12 mouse cellular contexts compared by ENCODE assay signal in the genomic region with DNA sequence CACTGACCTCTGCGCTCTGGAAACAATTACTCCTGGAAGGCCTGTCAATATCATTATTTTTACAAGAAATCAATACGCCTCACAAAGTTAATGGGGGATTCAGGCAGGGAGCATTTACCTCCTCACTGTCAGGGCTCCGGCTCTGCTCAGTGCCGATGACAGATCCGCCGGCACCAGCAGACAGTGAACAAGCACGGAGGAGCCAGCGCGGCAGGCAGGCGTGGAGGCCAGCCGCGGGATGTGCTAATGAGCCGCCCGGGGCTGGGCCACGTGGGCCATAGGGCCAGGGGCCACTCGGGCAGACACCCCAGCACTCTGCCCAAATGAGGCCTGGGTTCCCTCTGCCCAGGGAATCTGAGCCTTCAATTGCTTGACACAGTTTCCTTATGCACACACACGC. TPM values are rescaled to one million over a fixed set of nuclear protein-coding genes. Genes with fewer than 3 reads are reported as not detected.
DNase-seq lines count a peak whose midpoint lies in the region; ATAC-seq and TF ChIP-seq lines count a peak whose summit lies in the region.
"Had no signal": no experiment of that assay in that cellular context is flagged by ENCODE, and none has a peak within 500 bp of the region (broad histone marks: within the 10 kb centered on the region; RNA-seq: fewer than 3 reads in every experiment).

No protein-coding gene starts in this region.

- no peak overlapping the region for H3K27ac ChIP-seq in heart, embryonic 11.5 days (ENCODE audit: low read depth, low read length)
- H3K27ac ChIP-seq in heart, adult 2 months: no peak overlapping the region
- H3K27ac ChIP-seq in hindbrain, embryonic 10.5 days: peak overlapping the region; percentile 64
- 0 out of 2 replicates have a peak overlapping the region, but pooled peaks have one; percentile 42 for H3K27ac ChIP-seq in midbrain, embryonic 12.5 days (replicated peaks)

- WGBS in heart, embryonic 11.5 days (ENCODE audit: insufficient replicate concordance): 10% methylated on average over 17 of the region's 17 CpGs
- WGBS in heart, adult 2 months: 43% methylated on average over 17 of the region's 17 CpGs
- WGBS in hindbrain, embryonic 10.5 days: 9% methylated on average over 17 of the region's 17 CpGs
- WGBS in midbrain, embryonic 12.5 days: 13% methylated on average over 17 of the region's 17 CpGs

- TF ChIP-seq CTCF in heart, adult 2 months (IDR thresholded peaks at IDR 0.05): no peak

- H3K36me3 ChIP-seq in heart, embryonic 11.5 days (ENCODE audit: control insufficient read depth, insufficient read depth, low read length): no peaks in the 10 kb centered on the region
- no peaks in the 10 kb centered on the region for H3K36me3 ChIP-seq in heart, adult 2 months (ENCODE audit: control insufficient read depth, insufficient read depth, low read length)
- H3K36me3 ChIP-seq in hindbrain, embryonic 10.5 days: no peaks in the 10 kb centered on the region
- no peaks in the 10 kb centered on the region for H3K36me3 ChIP-seq in midbrain, embryonic 12.5 days

- intact Hi-C loops in heart, adult 2 months (cut with DNase I): no loop called here

- H3K4me2 ChIP-seq in heart, embryonic 11.5 days: peak overlapping the region; percentile 53
- H3K4me2 ChIP-seq in midbrain, embryonic 12.5 days (replicated peaks): peak overlapping the region; percentile 24

- no peak overlapping the region for H3K9ac ChIP-seq in heart, embryonic 11.5 days (ENCODE audit: low read depth, low read length)
- H3K9ac ChIP-seq in heart, adult 2 months (ENCODE audit: low read depth, low read length): no peak overlapping the region
- no peak overlapping the region for H3K9ac ChIP-seq in midbrain, embryonic 12.5 days (replicated peaks)

- DNase-seq in heart, adult 2 months: no peak
- DNase-seq in WW6 (ENCODE audit: low read depth, low spot score): peak; percentile 16
- peak; percentile 65 for DNase-seq in hindbrain, embryonic 10.5 days (ENCODE audit: low spot score)
- DNase-seq in gastrocnemius, postnatal 25 days: no peak
- no peak for DNase-seq in frontal cortex, postnatal 25 days (ENCODE audit: low spot score in 2 of 2)

- no peaks in the 10 kb centered on the region for H3K79me2 ChIP-seq in heart, adult 2 months (replicated peaks; ENCODE audit: control insufficient read depth, insufficient read depth, low read length)

- TF ChIP-seq POLR2A in heart, adult 2 months (IDR thresholded peaks at IDR 0.05; ENCODE audit: insufficient read depth, low read depth, low read length): no peak

- H3K4me1 ChIP-seq in heart, embryonic 11.5 days (ENCODE audit: control insufficient read depth, insufficient read depth, low read length): 0 out of 2 replicates have a peak, but pooled peaks cover 12% of the 10 kb centered on the region
- no peaks in the 10 kb centered on the region; the same call in none of the 2 replicates for H3K4me1 ChIP-seq in heart, adult 2 months (ENCODE audit: control insufficient read depth, insufficient read depth, low read length)
- peaks cover 82% of the 10 kb centered on the region for H3K4me1 ChIP-seq in hindbrain, embryonic 10.5 days (replicated peaks)
- H3K4me1 ChIP-seq in midbrain, embryonic 12.5 days: peaks cover 54% of the 10 kb centered on the region

- no peak for TF ChIP-seq EP300 in heart, adult 2 months (IDR thresholded peaks at IDR 0.05; ENCODE audit: insufficient read depth, low read depth, low read length)

- H3K9me3 ChIP-seq in heart, embryonic 11.5 days (replicated peaks; ENCODE audit: control insufficient read depth, low read length): no peaks in the 10 kb centered on the region
- H3K9me3 ChIP-seq in hindbrain, embryonic 10.5 days: no peaks in the 10 kb centered on the region
- H3K9me3 ChIP-seq in midbrain, embryonic 12.5 days: no peaks in the 10 kb centered on the region

- no peak overlapping the region for H3K4me3 ChIP-seq in heart, embryonic 11.5 days (ENCODE audit: low read depth, low read length)
- no peak overlapping the region for H3K4me3 ChIP-seq in heart, adult 2 months
- peak overlapping the region; percentile 22; the same call in 1 of the 2 replicates for H3K4me3 ChIP-seq in hindbrain, embryonic 10.5 days
- no peak overlapping the region for H3K4me3 ChIP-seq in midbrain, embryonic 12.5 days
- H3K4me3 ChIP-seq: erythroblast, embryonic 14.5 days had no signal

- peaks cover 8% of the 10 kb centered on the region; the same call in 1 of the 2 replicates for H3K27me3 ChIP-seq in heart, embryonic 11.5 days (ENCODE audit: control insufficient read depth, insufficient read depth, low read length)
- H3K27me3 ChIP-seq in heart, adult 2 months (ENCODE audit: control insufficient read depth, insufficient read depth, low read length): no peaks in the 10 kb centered on the region
- H3K27me3 ChIP-seq in hindbrain, embryonic 10.5 days (ENCODE audit: insufficient read depth, poor library complexity, severe bottlenecking): peaks cover 22% of the 10 kb centered on the region
- H3K27me3 ChIP-seq in midbrain, embryonic 12.5 days: peaks cover 7% of the 10 kb centered on the region; the same call in 1 of the 2 replicates

- no peak for ATAC-seq in heart, embryonic 11.5 days (replicated peaks; ENCODE audit: insufficient number of reproducible peaks, low FRiP score, low TSS enrichment)
- ATAC-seq in midbrain, embryonic 12.5 days (ENCODE audit: low FRiP score, low read depth): peak; percentile 70; the same call in 1 of the 2 replicates
- no peak for ATAC-seq in frontal cortex, adult (ENCODE audit: low TSS enrichment)

RNA-seq across cellular contexts. Expression of a gene that starts 47.7 kb away (rescaled TPM):
- 0.90 and 1.6 TPM in 2 replicates for polyA plus RNA-seq in heart, embryonic 11.5 days (2014; fragmentation: Nextera tagmentation; extraction: Ambion mirVana)
- 1 to 10 TPM; 6.1 to 7.5 TPM for total RNA-seq in heart, adult 2 months (2021)
- polyA plus RNA-seq in heart, adult 2 months (2012; rRNA removed): 5.0 and 6.0 TPM in 2 replicates
- polyA plus RNA-seq in hindbrain, embryonic 10.5 days (2016; fragmentation: Nextera tagmentation; extraction: Ambion mirVana): 5.7 and 7.4 TPM in 2 replicates
- 23.3 and 24.9 TPM in 2 replicates for polyA plus RNA-seq in midbrain, embryonic 12.5 days (2016; fragmentation: Nextera tagmentation; extraction: Ambion mirVana)
- total RNA-seq in gastrocnemius, postnatal 25 days (2021): 1 to 10 TPM; 6.6 to 8.6 TPM
- total RNA-seq: hematopoietic stem cell, adult 5-6 weeks; monocyte, adult 5-6 weeks had no signal
- polyA plus RNA-seq: erythroblast, embryonic 14.5 days; liver, embryonic 16.5 days had no signal

Comparison
In these comparisons a context has a peak if more than half of its experiments do, and no peak if none do; other contexts are left out.
1. H3K27ac ChIP-seq: peak in hindbrain, embryonic 10.5 days (single experiment) and midbrain, embryonic 12.5 days (single experiment); none in heart, embryonic 11.5 days (single experiment) and heart, adult 2 months (single experiment).
2. DNase-seq: peak in WW6 (single experiment) and hindbrain, embryonic 10.5 days (single experiment); none in heart, adult 2 months (0 of 2), gastrocnemius, postnatal 25 days (single experiment) and frontal cortex, postnatal 25 days (0 of 2).